Mouse (Mus musculus) left cerebral cortex, adult 9 months (tissue): ENCODE measurements at regions not wholly inside any gene's neighbourhood (a gene's known extent, or its start where the extent isn't known, plus 50 kb on each side); places are given as distances from the start of the nearest gene placed in this dataset.

Experiments
- DNase-seq, 2 experiments: peaks; one replicate each; pipeline ENCODE4 v3.0.0; 2022; ENCODE audit warnings: low spot score in 2 of 2

DNA sequence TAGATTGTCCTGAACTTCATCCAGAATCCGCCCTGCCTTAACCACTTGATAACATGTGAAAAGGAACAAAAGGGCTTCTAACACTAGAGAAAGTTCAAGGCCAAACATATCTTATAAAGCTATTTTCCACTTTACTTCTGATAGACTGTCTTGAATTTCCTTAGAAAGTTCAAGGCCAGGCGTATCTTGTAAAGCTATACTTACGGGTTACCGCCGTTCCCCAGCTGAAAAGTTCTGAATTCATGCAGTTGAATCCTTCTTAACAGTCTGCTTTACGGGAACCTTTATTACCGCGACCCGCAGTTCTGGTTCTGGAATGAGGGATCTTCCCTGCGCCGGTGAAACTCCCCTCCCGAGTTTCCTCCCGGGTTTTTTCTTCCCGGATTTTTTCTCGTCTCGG lies 492.0 kb downstream of the Gm21739 start:
- DNase-seq = peak in 1 of 2 experiments; percentile 15
